Mouse (Mus musculus): ENCODE measurements around the gene Tbcd.

The Tbcd gene

GRCm38 (mm10) chr11:121610976-121611375, 159.2 kb downstream of the Tbcd start:
- no peak for DNase-seq

DNA sequence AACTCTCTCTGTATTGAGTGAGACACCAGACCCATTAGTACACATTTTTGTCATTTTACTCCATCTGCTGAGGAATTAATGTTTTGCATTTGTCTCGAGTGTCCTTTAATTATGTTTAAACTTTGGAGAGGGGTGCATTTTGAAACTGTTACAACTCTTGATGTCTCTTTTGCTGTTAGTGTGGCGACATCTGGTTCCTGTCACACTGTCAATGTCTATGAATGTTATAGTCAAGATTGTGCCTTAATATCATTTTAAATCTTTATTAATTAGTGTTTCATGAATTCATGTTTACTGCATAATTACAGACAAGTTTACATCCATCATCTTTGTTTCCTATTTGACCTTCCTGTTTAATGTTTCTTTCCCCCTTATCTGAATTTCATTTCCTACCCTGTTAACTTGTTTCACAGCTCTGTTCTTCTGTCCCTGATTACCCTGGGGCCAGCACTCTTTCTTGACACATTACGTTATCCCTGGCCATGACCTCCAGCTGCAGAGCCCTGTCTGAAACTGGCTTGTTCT, 164.3 kb downstream of the Tbcd start:
- no peak for DNase-seq

DNA sequence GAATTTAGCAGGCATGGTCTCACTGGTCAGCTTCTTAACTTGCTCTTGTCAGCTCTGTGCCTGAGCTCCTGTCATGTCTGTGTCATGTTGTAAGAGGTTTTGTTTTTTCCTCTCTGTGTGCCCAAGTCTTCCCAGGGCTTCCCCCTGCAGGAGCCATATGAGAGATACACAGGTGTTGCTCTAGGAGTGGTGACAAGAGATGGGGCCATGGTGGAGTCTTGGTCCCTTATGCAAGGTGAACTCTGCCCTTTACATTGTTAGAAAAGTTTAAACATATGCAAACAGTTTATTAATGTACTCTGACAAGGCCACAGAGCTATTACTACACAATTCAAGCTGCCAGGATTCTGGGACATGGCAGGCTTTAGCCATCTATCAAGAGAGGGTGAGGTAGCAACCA, 164.8 kb downstream of the Tbcd start:
- DNase-seq, result no peak

DNA sequence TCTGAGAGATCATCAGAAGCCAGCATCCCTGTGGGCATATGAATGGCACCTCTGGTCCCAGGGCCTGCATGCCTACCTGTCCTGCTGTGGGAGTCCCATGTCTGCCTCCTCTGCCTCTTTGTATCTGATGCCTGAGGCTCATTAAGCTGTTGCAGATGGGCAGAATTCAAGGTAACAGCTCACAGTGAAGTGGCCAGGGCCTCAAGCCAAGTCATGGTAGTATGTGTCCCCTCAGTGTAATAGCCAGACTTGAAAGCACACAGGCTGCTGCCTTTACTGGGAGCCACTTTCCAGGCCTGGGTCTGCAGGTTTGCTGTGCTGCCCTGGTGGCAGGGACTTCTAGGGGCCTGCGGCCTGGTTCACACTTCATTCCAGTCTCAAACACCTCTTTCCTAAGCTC, 165.6 kb downstream of the Tbcd start:
- DNase-seq, result no peak

DNA sequence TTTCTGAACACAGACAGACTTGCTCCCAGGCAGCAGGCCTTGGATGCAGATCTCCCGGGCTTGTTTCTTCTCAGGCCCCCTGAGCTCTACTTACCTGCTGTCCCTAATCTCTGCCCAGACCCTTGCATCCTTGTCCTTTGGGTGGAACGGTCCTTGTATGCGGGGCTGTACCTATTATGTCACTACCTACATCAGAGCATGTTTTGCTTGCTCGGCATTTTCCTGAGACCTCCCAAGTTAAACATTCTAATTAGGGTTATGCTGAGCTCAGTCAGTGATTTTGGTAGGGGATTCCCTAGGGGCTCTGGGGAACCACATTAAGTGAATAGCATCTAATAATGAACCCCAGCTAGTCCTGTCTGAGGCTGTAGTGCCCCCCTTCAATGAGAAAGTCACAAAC, 173.3 kb downstream of the Tbcd start:
- DNase-seq, result no peak

GRCm38 (mm10) chr11:121627521-121627920, 175.8 kb downstream of the Tbcd start:
- DNase-seq, result no peak

DNA sequence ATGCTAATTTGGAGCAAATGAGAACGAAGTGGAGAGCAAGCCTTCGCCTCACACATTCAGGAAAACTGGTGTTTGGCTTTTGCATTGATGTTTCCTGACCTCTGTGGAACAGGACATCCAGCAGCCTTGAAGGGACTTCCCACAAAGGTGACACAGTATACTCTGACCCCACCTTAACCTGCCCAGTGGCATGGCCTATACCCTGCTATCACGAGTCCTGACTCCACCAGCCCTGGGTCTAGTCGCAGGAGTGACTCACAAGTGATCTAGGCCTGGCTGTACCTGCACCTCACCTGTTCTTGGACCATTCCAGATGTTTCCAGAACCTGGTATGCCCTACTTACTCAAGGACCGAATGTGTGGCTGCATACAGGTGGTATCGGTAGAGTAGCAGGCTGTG, 177.8 kb downstream of the Tbcd start:
- no peak for DNase-seq

- DNase-seq, result no peak
Observed at GRCm38 (mm10) chr11:121630406-121630805, 178.7 kb downstream of the Tbcd start.

- DNase-seq, result peak; percentile 28
Observed at GRCm38 (mm10) chr11:121631410-121631809, 179.7 kb downstream of the Tbcd start.

DNA sequence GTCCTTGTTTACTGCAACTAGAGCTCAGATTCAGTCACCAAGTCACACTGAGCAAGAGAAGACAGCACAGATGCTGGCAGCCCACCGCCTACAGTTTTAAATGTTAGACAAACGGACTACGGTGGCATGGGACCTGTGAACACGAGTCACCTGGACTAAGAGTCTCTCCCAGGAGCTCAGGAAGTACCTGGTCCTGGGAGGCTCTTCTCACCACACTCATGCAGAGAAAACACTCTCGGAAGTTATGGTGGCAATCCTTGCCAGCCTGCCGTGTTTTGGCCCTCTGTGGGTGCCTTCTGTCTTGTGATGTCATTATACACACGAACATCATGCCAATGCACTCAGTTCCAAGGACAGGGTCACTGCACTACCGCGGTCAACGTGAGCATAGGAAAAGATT, 184.9 kb downstream of the Tbcd start:
- no peak for DNase-seq

DNA sequence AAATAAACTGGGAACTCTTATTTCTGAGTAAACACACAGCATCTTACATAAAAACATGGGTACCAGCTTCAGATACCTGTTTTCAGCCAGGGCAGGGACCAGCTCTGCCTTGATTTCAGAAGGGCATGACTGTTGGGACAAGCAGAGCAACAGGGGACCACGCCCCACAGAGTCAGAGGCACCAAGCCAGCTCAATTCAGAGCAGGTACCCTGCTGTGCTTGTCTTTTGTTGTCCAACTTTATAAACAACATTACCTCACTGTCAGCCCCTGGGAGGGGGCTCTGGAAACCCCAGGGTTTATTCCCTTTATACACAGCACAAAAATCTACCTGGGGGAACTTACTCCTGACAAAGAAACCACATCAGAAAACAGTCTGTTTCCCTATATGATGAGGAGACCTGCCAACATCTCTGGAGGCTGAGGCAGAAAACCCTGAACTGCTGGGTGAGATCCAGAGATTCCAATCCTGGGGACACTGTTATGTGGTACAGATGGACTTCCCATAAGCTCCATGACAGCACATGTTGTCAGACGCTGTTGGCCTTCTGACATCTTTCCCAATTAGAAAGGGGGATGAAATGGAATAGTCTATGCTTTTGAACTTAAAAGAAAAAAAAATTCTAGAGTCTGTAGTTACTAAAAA, 189.9 kb downstream of the Tbcd start:
- DNase-seq, result no peak

DNA sequence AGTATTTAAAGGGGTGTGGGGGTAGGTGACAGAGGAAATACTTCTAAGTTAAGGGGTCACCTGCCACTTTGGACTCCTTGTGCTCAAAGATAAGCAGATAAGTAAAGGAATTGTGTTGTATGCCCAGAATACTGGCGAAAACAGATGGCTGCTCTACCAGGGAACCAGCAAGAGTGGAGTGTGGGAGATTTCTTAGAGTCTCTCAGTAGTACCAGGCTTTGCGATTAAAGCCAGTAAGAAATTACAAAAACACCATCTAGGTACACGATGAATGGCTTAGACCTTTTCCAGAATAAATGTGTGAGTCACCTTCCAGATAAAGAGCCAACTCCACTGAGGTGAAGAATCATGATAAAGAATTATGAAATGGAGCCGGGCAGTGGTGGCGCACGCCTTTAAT, 193.6 kb downstream of the Tbcd start:
- DNase-seq, result no peak

DNA sequence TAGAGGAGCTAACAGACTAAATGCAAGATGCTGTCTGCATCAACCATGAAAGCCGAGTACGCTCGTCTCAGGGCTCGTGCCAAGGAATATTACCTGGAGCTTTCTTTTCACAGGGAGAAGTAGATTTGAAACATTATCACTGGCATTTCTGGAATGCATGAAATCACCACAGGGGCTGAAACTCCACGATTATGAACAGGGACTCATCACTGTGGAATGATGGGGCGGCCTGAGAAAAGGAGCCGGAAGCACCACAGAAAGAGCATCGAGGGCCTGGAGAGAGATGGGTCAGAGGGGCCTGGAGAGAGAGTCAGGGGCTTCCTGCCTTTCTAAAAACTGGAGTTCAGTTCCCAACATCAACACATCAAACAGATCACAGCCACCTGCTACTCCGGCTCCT, 195.6 kb downstream of the Tbcd start:
- DNase-seq, result no peak

GRCm38 (mm10) chr11:121648166-121648565, 196.4 kb downstream of the Tbcd start:
- DNase-seq, result no peak

DNA sequence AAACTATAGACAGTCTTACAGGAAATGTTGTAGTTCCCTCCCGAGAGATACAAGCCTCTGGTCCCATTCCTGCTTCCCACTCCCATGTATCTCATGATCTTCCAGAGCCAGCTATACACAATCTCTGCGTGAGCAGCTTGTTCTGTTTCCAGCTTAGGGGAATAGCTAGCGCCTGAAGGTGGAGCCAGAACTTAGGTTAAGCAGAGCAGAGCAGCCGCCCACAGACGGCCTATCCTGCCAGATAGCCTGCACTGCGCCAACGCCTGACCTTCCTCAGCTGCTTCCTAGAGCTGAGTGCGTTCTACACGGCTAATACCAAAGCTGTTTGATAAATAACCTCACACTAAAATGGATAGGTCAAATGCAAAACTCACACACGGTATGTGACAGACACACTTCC, 198.2 kb downstream of the Tbcd start:
- DNase-seq, result peak; percentile 61

GRCm38 (mm10) chr11:121650668-121651067, 198.9 kb downstream of the Tbcd start:
- DNase-seq, result no peak

DNA sequence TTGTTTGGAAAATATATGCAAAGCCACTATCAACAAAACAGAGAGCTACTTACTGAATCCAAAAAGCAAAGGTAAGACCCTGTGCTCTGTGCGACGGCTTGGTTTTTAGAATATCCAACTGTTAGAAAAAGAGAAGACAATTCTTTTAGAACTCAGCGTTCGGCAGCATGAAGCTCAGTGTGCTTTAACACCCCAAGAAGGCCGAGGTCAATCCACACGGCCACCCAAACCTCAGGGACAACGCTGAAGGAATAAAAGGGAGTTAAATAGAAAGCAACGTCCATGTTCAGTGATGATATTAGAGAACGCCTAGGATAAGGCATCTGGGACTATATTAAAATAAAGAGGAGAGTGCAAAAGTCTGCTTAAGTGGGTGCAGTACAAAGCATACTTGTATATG, 199.8 kb downstream of the Tbcd start:
- DNase-seq, result no peak

GRCm38 (mm10) chr11:121651983-121652382, 200.2 kb downstream of the Tbcd start:
- DNase-seq, result no peak

DNA sequence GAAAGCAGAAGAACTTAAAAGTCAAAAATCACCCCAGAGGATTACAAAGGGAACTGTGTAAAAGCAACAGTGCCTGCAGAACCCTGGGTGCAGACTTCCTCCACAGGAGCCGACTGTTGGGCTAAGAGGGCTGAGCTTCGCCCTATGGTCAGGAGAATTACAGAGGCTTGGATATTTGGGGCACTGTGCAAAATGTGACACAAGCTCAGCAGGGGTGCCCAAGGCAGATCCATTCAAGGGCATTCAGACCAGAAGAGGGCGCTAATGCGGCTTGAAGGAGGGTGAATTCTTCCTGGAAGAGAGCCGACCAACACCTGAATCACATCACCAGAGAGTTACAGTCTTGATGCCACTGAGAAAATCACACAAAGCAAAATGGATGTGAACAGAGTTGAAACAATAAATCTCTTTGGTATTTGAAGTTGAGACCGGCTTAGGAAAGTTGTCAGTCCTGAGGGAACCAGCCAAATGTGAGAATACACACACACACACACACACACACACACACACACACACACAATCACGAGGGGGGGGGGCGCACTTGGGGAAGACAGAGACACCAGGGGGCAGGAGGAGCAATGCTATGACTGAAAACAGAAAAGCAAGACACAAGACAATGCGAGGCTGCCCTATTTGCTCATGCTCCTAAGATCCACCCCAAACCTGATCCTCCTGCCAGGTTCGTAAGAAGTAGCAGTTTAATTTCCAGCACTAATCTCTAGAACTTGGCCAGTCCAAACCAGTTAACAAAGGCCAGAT, 201.0 kb downstream of the Tbcd start:
- DNase-seq, result peak; percentile 31

DNA sequence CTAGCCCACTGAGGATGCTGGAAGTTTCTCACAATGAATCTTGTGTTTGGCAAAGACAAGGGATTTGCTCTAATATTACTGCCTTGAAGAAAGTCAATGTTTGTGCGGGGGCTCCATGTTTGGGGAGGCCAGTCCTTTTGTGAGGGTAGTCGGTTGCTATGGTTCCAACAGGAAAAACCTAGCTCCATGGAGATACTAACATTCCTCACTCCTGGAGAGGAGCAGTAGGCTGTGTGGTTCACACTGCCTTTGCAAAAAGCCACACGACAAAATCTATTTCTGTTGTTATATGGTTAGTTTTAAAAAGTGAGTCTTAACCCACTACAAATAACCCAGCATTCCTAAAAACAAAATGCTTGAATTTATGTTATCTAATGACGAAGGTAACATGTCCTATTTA, 201.9 kb downstream of the Tbcd start:
- DNase-seq, result no peak

DNA sequence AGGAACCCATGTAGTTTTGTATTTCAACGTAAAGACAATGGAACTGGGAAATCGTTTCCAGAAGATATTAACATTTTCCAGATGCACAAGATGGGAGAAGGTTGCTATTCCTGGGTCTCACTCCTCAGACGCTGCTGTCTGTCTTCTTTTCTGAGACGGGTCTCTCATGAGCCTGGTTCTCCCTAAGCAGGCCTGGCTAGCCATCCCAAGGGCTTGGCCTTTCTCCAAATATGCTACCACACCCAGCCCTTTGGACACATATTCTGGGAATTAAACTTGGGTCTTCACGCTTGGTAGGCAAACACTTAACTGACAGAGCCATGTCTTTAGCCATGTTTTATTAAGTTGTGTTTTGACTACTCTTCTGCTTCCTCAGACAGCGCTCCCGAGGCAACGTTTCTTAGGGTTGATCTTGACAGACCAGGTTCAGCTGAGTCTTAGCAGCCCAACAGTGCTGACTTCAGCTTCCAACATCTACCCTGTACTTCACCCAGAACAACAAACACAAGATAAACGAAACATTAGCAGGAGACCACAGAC, 202.7 kb downstream of the Tbcd start:
- no peak for DNase-seq

DNA sequence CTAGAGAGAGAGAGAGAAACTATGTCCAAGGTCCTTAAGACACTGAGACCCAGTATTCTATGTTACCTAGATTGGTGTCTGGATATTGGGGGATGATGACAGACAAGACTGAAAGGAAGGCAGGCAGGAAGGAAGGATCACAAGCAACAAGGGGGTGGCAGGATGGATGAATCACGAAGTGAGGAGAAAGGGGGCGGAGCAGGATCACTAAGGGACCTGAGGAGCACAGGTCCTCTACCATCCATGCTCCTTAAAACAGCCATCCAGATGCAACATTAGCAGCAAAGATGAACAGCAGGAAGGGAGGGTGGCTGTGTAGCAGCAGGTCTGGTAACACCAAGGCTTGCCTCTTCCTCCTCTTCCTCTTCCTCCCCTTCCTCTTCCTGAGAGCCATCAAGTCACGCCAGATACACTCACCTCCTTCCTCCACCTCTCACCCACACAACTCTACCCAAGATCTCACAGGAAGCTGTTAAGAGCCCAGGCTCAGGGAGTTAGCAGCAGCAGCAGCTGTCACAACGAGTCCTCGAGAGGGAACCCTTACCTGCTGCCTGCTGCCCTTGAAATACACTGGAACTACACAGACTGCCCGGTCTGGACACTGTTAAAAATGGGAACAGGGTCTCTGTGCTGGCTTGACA, 203.5 kb downstream of the Tbcd start:
- no peak for DNase-seq

- DNase-seq, result no peak
Observed at GRCm38 (mm10) chr11:121655807-121656511, 204.2 kb downstream of the Tbcd start.
